Mouse (Mus musculus) frontal cortex, postnatal 14 days (tissue): ENCODE data around the gene Nrg3.
"Not testable (repeated sequence)": the region's sequence is repeated elsewhere in the genome, so short reads cannot be mapped to it uniquely, and the experiment has no call there.

ENCODE experiments used
- DNase-seq, 2 experiments: peaks; one replicate each; pipeline ENCODE4 v3.0.0; 2022; ENCODE audit warnings: low spot score in 2 of 2

Gene Nrg3

DNA sequence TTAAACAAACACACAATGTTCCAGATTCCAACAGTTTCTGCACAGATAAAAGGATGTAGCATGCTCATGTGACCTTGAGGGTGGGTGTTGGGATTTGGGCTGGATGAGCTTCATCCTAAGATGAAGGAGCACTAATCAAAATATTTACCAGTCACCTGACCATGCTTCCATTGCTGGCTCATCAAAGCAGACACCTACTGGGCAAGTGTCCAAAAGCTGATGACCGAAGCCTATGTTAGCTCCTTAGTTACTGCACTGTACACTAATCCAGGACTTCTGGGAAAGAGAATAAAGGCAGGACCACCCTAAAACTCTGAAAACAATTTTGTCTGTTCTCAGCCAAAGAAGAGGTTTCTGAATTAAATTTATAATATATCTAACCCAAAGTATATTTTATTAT, 261.4 kb downstream of the Nrg3 start:
- no peak for DNase-seq

- DNase-seq = no peak
Measured at GRCm38 (mm10) chr14:39191946-39192345, 280.9 kb downstream of the Nrg3 start.

- DNase-seq = no peak
Measured at GRCm38 (mm10) chr14:39173709-39174108, 299.2 kb downstream of the Nrg3 start.

DNA sequence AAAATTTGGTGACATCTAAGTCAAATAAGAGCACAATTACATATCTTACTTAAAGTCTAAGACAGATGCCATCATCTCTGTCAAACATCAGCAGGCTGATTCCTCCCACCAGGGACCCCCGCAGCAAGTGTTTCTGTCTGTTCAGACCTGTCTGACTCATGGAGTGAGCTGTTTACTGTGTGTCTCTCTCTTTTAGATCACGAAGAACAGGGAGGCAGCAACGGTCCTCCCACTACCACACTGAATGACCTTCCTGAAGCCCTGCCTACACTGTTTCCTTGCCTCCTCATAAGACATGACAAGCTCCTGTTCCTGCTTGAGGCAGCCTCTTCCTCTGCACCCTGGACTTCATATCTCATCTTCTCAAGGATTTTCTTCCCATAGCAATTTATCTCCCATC, 312.7 kb downstream of the Nrg3 start:
- DNase-seq = no peak

- DNase-seq = no peak
Measured at GRCm38 (mm10) chr14:39155462-39155861, 317.4 kb downstream of the Nrg3 start.

DNA sequence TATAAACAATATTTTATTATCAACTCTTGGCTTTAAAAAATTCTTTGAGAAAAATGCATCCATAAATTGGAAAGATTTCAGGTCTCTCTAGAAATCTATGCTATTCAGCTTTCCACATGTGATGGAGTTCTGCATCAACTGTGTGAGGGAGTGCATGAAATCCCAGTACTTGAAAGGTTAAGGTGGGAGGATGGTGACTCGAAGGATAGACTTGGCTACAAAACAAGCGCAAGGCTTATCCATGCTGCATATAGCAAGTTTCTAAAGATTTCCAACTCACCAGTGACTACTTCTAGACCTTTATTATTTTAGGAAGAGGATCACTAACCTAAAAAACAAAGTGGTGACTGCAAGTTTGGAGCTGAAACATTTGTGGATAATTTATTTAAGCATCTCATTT, 343.1 kb downstream of the Nrg3 start:
- no peak for DNase-seq

DNA sequence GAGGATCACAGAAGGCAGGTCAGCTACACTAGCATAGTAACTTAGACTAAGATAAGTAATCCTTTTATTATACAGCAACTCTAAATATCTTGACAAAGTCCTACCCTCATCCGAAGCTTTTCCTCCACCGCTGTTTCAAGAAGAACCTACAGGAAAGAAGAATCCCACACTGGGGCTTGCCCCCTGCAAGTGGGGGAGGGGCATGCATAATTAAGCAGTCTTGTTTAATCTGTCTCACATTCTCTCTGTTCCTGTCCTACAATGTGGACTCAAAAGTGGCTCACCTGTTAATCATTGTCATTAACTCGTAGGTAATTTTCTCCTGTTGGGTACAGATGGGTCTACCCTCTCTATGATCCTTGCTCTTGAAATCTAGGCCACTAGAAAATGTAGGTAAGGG, 354.9 kb downstream of the Nrg3 start:
- no peak for DNase-seq

- DNase-seq = not testable (repeated sequence)
Measured at GRCm38 (mm10) chr14:39116522-39117231, 356.2 kb downstream of the Nrg3 start.

DNA sequence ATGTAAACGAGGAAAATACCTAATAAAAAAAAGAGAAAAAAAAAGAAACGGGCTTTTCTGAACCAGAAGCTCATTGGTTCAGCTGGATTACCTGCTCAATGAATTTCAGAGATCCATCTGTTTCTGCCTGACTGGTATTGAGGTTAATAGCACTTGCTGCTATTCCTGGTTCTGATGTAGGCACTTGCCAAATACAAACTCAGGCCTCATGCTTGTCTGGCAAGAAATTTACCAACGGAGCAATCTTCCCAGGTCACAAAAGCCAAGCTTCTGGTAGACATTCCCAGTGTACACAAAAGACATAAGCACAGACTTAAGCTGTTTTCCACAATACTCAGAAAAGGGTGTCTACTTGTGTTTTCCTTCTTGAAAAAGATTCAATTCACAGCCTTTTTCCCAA, 363.3 kb downstream of the Nrg3 start:
- DNase-seq = no peak

- peak; percentile 9 for DNase-seq
Measured at GRCm38 (mm10) chr14:39106776-39107175, 366.1 kb downstream of the Nrg3 start.

DNA sequence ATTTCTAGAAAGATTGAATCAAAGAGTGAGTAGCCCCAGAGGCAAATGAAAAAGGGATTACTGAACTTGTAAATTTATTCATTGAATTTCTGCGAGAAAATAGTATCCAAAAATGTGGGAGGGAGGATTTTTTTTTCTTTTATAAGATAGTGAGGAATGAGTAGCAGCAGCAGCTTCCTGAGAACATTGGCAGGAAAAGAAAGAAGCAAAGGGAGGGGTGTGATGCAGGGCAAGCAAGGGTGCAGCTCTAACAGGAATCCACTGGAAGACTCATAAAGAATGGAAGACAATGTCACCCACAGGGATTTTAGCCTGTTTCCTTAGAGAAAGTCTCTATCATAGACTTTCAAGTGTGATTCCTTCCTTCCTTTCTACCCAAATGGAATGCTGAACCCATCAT, 377.7 kb downstream of the Nrg3 start:
- DNase-seq = no peak

- DNase-seq = no peak
Measured at GRCm38 (mm10) chr14:39079461-39079860, 393.4 kb downstream of the Nrg3 start.

- no peak for DNase-seq
Measured at GRCm38 (mm10) chr14:39051542-39051941, 421.3 kb downstream of the Nrg3 start.

DNA sequence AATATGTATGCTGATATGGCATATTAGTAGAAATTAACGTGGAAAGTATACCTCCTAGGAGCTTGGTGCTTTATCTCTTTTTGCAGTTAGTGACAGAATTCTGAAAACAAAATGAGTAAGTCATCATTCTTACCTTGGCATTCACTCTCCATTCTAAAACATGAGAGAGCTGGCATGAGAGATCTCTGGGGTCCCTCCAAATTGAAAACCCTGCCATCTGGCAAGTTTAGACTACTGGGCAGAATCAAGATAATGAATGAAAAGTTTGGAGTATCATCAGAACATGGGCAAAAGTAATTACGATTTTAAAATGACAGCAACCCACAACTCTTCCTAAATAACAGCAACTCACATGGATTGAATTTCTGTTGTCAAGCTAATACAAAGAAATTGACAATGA, 423.9 kb downstream of the Nrg3 start:
- DNase-seq = no peak

- DNase-seq = no peak
Measured at GRCm38 (mm10) chr14:39044290-39044689, 428.6 kb downstream of the Nrg3 start.

- DNase-seq = no peak
Measured at GRCm38 (mm10) chr14:39043793-39044192, 429.1 kb downstream of the Nrg3 start.

DNA sequence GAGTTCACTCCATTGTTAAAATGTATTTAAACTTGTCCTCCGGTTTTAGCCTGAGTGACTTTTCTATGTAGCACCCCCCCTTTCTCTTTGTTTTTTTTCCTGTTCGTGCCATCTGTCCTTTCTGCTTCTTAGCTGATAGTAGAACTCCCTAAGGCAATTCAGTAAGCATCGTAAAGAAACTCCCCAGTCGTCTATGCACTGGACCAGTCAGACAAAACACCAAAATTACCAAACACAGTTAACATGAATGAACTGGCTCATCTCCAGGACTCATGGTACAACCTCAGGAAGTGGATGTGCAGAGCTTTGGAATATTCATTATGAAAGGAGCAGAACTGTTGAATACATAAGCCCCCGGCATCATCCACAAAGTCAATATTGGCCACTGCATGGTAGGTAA, 429.5 kb downstream of the Nrg3 start:
- DNase-seq = no peak

DNA sequence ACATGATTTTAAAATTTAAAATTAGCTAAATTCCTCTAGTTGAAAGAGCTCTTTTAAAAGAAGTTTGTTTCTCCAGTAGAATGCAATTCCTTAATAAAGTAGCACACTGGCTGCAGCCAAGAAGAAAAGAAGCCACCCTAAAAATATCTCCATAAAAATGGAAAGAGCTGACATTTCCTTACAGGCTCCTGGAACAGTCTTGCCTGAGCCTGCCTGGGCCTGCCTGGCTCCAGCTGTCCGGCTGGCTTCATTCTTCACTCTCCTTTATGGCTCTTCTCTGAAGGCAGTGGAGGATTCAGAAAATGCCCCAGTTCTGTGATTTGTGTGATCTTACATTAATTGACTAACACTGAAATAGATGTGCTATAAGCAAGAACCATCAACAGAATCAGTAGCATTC, 433.8 kb downstream of the Nrg3 start:
- peak in 1 of 2 experiments; percentile 23 for DNase-seq

DNA sequence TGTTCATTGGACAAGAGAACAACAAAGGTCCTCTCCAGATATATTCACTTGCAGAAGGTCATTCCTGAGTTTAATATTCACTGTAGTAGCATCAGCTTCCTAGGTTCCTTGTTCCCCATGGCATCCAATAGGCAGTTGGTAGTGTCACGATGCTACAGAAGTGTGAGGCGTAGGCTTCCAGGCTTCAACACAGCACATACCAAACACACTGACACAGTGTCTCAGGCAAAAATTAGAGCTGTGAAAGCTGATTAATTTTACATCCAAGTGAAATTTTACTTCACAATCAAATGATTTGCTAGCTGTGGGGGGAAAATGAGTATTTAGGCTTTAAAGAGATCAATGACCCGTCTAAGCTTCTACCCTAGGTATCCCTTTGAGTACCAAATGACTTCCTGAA, 438.4 kb downstream of the Nrg3 start:
- DNase-seq = no peak

DNA sequence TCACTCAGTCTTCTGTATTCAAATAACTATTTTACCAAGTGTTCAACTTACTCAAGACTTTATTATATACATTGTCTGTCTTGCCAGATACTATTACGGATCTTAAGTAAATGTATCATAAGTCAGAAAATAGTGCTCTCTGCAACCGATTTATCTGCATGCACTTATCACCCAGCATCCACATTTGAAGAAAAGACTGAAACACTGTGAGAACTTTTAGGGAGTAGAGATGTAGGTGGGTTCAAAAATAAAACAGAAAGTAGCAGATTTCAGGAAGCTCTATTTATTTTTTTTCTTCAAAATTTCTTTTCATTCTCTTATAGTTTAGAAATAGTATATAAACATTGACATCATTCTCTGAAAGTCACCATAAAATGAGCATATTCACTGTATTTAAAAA, 449.8 kb downstream of the Nrg3 start:
- DNase-seq = no peak

GRCm38 (mm10) chr14:39014126-39014525, 458.8 kb downstream of the Nrg3 start:
- no peak for DNase-seq

- DNase-seq = no peak
Measured at GRCm38 (mm10) chr14:38997843-38998242, 475.0 kb downstream of the Nrg3 start.

- DNase-seq = no peak
Measured at GRCm38 (mm10) chr14:38992574-38992866, 480.4 kb downstream of the Nrg3 start.

- DNase-seq = no peak
Measured at GRCm38 (mm10) chr14:38991847-38992573, 480.9 kb downstream of the Nrg3 start.
